Mouse (Mus musculus): Measurements from ENCODE around the gene Gng11. TPM values are rescaled to one million over a fixed set of nuclear protein-coding genes. Genes with fewer than 3 reads are reported as not detected.

Gene Gng11
- total RNA-seq (2023): 1.3 TPM

GRCm38 (mm10) chr6:4003890-4004306 lies at the start of gene Gng11:
Gene Gng11, plus strand, starts transcription at chr6:4003904.

DNA sequence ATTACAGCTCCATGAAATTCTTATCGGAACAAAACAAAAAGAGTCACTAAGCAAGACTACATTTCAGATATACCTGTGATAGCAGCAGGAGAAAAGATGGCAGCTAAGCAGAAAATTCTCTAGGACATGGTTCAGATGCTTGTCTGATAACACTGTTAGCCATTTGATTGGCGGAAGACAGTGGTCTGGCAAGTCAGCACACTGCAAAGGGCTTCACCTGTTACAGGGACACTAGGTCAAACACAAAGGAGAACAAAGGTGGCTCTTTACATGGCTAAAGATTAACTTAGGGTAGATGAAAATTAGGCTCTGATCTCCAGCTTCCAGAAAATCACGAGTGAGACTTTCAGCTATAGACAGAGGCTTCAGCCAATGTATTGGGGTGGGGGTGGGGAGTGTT lies 15.0 kb upstream of the Gng11 start, which contains the start of gene Tfpi2:
Gene Tfpi2 (minus strand): TSS at position 170 of the 400 bp plus-strand sequence.

GRCm38 (mm10) chr6:3993492-3993891 lies 10.2 kb upstream of the Gng11 start, which contains the start of gene Gngt1:
Gene Gngt1, plus strand, starts transcription at chr6:3993792.

Other genes starting within 250 kb of the Gng11 start
- gene Calcr, start 239.2 kb upstream of the Gng11 start, total RNA-seq (2023): not detected
- not detected for gene Tfpi2, start 15.0 kb upstream of the Gng11 start, total RNA-seq (2023)
- not detected for gene Gngt1, start 10.1 kb upstream of the Gng11 start, total RNA-seq (2023)
- gene Bet1, start 83.1 kb downstream of the Gng11 start, total RNA-seq (2023): 10.7 TPM